Mouse (Mus musculus) embryonic facial prominence, embryonic 15.5 days (tissue): ENCODE data around the gene H2-DMb2. TPM values are rescaled to one million over a fixed set of nuclear protein-coding genes. Genes with fewer than 3 reads are reported as not detected.

Experiments
- ATAC-seq: fragments of 200-750 bp; cut with Nextera tagmentation; 2 replicates; pipeline ENCODE4 v1.8.0; 2017; ENCODE audit warnings: low read depth, moderate TSS enrichment; ENCODE audit not compliant: insufficient number of reproducible peaks, low FRiP score, low TSS enrichment
- H3K27ac ChIP-seq: fragments of 300-500 bp; sonication (generic); replicated peaks from 2 replicates; pipeline ENCODE4 v1.5.1; 2015; ENCODE audit warnings: mild to moderate bottlenecking, inconsistent platforms
- H3K27me3 ChIP-seq: fragments of 300-500 bp; sonication (generic); 2 replicates; pipeline ENCODE4 v1.6.1; 2015; ENCODE audit warnings: inconsistent platforms
- H3K36me3 ChIP-seq: fragments of 300-500 bp; sonication (generic); 2 replicates; pipeline ENCODE4 v1.6.1; 2015; ENCODE audit warnings: mild to moderate bottlenecking, inconsistent platforms
- H3K4me1 ChIP-seq: fragments of 300-500 bp; sonication (generic); 2 replicates; pipeline ENCODE4 v1.6.1; 2015; ENCODE audit warnings: inconsistent platforms
- H3K4me2 ChIP-seq: fragments of 300-500 bp; sonication (generic); replicated peaks from 2 replicates; pipeline ENCODE4 v1.6.1; 2015; ENCODE audit warnings: mild to moderate bottlenecking, inconsistent platforms
- H3K4me3 ChIP-seq: fragments of 300-500 bp; sonication (generic); replicated peaks from 2 replicates; pipeline ENCODE4 v1.5.1; 2015; ENCODE audit warnings: mild to moderate bottlenecking, inconsistent platforms
- H3K9ac ChIP-seq: fragments of 300-500 bp; sonication (generic); 2 replicates; pipeline ENCODE4 v1.6.1; 2015; ENCODE audit warnings: inconsistent platforms
- H3K9me3 ChIP-seq: fragments of 300-500 bp; sonication (generic); replicated peaks from 2 replicates; pipeline ENCODE4 v1.6.1; 2016; ENCODE audit warnings: inconsistent platforms
- WGBS: fragments of 180-500 bp; shearing (Covaris S2); methylation state at CpG from one replicate; pipeline ENCODE4 v1.1.7; 2015; 5-methylcytosine and 5-hydroxymethylcytosine counted together
- polyA plus RNA-seq: library from polyadenylated mRNA; unstranded; fragments of >200 nt; fragmentation: Nextera tagmentation; extraction: Ambion mirVana; gene quantifications from 2 replicates; pipeline ENCODE4 v1.2.1, GENCODE M21; 2015

H2-DMb2 gene
- 0.61 and 0.93 TPM in 2 replicates for polyA plus RNA-seq

DNA sequence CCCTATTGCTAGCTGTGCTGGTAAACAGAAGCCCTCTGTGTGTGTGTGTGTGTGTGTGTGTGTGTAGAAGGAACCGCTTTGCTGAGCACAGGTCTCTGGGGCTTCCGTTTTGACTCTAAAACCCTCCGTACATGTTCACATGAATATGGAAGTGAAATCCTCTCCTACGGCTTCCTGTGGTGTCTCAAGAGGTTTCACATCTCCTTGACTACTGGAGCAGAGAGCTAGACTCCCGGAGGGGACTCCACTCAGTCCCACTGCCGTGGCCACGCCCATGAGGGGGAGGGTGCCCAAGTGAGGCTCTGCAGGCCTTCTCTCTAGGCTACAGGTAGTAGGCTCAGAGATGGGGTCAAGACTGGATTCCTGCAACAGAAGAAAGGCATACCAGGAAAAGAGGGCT, at the start of gene H2-DMb2:
TSS of gene H2-DMb2 (plus strand) at position 275 of the 400 bp plus-strand sequence.
- Histone ChIP-seq H3K27me3 (peaks cover 20% of the 10 kb centered on the region), H3K4me3 (no peak within 1 kb of the TSS), H3K9ac (no peak within 1 kb of the TSS), H3K4me1 (peaks cover 21% of the 10 kb centered on the region), H3K4me2 (no peak within 1 kb of the TSS), H3K36me3 (no peaks in the 10 kb centered on the region), H3K27ac (no peak within 1 kb of the TSS; the same call in 1 of the 2 replicates), H3K9me3 (no peaks in the 10 kb centered on the region)
- WGBS: 18% methylated on average over 7 of the region's 7 CpGs
- ATAC-seq: 0 out of 2 replicates have a peak, but pooled peaks have one; percentile 60

DNA sequence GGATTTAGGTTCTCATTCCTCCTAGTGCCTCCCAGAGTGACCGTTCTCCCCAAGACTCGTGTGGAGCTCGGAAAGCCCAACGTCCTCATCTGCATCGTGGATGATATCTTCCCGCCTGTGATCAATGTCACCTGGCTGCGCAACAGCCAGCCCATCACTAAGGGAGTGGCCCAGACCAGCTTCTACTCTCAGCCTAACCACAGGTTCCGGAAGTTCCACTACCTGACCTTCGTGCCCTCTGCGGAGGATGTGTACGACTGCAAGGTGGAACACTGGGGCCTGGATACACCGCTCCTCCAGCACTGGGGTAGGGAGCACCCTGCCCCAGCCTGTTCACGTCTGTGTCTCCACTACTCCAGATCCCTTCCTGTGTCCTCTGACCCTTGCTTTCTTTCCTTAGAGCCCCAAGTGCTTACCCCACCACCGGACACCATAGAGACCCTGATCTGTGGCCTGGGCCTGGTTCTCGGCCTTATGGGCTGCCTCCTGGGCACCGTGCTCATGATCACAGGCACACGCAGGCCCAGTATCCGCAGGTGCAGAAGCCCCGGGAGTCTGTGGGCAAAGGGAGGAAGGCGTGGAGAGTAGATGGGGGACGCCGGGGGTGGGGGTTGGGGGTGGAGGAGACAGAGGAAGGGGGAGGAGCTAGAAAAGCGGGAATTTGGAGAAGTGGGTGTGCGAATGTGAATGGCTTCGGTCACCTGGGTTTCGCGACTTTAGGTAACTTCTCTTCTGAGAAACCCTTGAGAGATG, 48.6 kb upstream of the H2-DMb2 start:
- no peaks in the 10 kb centered on the region; the same call in 1 of the 2 replicates for H3K4me1 ChIP-seq
- no peak overlapping the region for H3K27ac ChIP-seq
- H3K4me2 ChIP-seq: no peak overlapping the region
- no peaks in the 10 kb centered on the region for H3K36me3 ChIP-seq
- no peaks in the 10 kb centered on the region for H3K27me3 ChIP-seq
- 90% methylated on average over 27 of the region's 27 CpGs for WGBS
- no peak for ATAC-seq
- H3K4me3 ChIP-seq: no peak overlapping the region
- no peak overlapping the region for H3K9ac ChIP-seq
- H3K9me3 ChIP-seq: 0 out of 2 replicates have a peak, but pooled peaks cover 2% of the 10 kb centered on the region

DNA sequence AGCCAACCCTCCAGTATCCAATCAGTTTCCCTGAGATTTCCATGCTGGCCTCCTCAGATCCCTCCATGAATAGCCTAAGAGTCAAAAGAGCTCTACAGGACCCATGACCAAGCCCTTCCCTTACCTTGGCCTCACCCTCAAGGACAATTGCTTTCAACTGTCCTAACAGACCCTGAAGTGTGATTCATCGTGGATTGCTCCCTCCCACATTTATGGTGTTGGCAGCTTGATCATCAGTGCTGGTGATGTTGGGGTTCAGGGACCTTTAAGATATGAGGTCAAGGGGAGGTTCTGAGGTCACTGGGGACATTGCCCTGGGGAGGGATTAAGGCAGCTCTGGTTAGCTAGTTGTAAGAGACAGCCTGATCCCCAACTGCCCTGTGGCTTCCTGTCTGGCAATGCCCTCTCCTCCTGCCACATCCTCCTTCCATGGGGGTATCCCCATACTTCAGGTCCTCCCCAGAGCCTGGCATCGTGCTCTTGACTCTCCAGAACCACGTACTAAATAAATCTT, 46.6 kb upstream of the H2-DMb2 start:
- H3K9me3 ChIP-seq: 0 out of 2 replicates have a peak, but pooled peaks cover 1% of the 10 kb centered on the region

DNA sequence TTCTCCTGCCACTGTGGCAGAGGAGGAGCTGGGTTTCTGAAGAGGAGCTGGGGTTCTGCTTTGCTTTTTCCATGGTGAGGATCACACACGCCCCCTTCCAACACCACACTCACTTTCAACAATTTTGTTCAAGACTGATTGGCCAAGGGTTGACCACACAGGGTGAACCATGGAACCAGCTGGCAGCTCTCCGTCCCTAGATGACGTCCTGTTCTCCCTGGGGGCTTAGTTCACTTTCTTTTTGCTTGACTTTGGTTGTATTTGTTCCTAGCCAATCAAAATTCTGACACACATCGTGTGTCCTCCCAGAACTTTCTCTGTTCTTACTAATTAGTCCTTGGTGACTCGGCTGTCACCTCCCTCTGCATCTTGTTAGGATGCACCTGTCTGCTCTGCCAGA, 45.8 kb upstream of the H2-DMb2 start:
- Histone ChIP-seq H3K27me3 (no peaks in the 10 kb centered on the region), H3K36me3 (no peaks in the 10 kb centered on the region), H3K9me3 (no peaks in the 10 kb centered on the region), H3K4me1 (peaks cover 5% of the 10 kb centered on the region; the same call in 1 of the 2 replicates), H3K4me3 (no peak overlapping the region), H3K27ac (no peak overlapping the region), H3K9ac (no peak overlapping the region), H3K4me2 (no peak overlapping the region)
- no peak for ATAC-seq
- WGBS: 54% methylated on average over 5 of the region's 5 CpGs

More for the DNA sequence above, 46.6 kb upstream of the H2-DMb2 start:
- Histone ChIP-seq H3K27me3 (no peaks in the 10 kb centered on the region), H3K9ac (no peak overlapping the region), H3K27ac (no peak overlapping the region), H3K4me1 (peaks cover 2% of the 10 kb centered on the region; the same call in 1 of the 2 replicates), H3K4me3 (no peak overlapping the region), H3K36me3 (no peaks in the 10 kb centered on the region), H3K4me2 (no peak overlapping the region)
- no peak for ATAC-seq
- WGBS: 72% methylated on average over 3 of the region's 3 CpGs

DNA sequence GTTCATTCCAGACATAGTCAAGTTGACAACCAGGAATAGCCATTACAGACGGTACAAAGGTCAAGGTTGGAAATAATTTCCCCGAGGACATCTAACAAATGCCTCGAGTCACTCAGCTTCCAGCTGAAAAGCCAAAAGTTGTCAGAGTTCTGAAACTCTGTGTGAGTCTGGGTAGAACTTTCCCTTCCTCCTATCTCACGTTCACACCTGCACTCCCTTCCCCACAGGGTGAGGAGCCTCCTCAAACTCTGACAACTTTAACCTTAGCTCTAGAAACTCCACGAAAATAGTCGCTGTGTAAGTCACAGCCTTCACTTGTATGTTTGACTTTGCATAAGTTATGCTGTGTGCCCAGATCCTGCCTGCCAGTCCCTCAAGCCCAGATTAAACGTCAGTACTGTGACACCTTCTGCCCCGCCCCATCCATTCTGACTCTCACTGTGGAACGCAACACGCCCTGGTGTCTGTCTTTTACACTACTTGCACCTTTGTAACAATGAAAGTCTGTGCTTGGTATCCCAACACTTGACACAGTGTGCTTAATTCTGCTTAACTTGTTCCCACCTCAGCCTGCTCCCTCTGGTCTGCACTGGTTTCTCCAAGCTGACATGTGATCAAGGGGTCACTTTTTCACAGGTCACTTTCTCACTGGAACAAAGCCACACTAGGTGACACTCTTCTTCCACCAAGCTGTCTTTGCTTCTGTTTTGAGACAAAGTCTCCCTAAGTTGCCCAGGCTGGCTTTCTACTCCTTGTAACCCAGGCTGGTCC, 44.2 kb upstream of the H2-DMb2 start:
- Histone ChIP-seq H3K36me3 (no peaks in the 10 kb centered on the region), H3K4me1 (0 out of 2 replicates have a peak, but pooled peaks cover 5% of the 10 kb centered on the region), H3K9me3 (no peaks in the 10 kb centered on the region), H3K4me2 (no peak overlapping the region), H3K4me3 (no peak overlapping the region), H3K27ac (no peak overlapping the region), H3K27me3 (no peaks in the 10 kb centered on the region), H3K9ac (no peak overlapping the region)
- WGBS: 48% methylated on average over 10 of the region's 10 CpGs
- no peak for ATAC-seq

DNA sequence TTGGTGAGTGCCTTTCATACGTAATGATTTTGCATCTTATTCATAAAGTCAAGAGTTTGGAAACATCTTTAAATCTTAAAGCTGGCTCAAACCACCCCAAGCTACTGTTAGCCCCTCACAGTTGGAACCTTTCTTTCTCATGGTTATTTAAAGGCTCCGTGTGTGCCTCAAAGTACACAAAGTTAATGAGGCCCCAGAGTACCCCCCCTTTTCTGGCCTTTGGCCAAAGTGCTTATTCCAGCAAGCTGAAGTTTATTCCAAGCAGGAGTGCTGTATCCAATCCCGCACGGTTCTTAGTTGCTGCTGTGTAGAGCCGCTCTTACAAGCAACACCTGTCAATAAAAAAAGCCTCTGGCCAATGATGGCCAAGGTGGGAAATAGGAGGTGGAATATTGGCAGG, 43.6 kb upstream of the H2-DMb2 start:
- Histone ChIP-seq H3K27me3 (no peaks in the 10 kb centered on the region), H3K4me1 (0 out of 2 replicates have a peak, but pooled peaks cover 5% of the 10 kb centered on the region), H3K36me3 (no peaks in the 10 kb centered on the region), H3K4me3 (no peak overlapping the region), H3K9ac (no peak overlapping the region), H3K9me3 (no peaks in the 10 kb centered on the region), H3K4me2 (no peak overlapping the region), H3K27ac (no peak overlapping the region)
- WGBS: 52% methylated on average over 5 of the region's 5 CpGs
- ATAC-seq: no peak

DNA sequence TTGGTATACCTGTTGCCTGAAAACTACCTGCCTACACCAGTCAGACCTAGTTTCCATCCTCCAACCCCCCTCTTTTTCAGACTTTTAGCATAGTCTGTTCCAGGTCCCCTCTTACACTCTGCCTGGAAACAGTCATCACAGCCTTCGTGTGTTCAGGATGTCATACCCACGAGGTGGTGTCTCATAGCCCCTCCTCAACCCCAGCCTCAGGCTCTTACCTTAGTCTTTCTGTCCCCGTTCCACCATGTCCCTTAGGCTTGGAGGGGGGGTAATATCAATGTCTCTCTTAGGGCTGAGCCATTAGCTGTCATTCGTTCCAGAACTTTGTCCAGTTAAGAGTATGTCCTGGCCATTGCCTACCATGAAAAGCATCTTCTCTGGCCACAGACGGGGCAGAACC, 41.9 kb upstream of the H2-DMb2 start:
- Histone ChIP-seq H3K9me3 (no peaks in the 10 kb centered on the region), H3K4me2 (no peak overlapping the region), H3K27ac (no peak overlapping the region), H3K27me3 (no peaks in the 10 kb centered on the region), H3K4me3 (no peak overlapping the region), H3K4me1 (0 out of 2 replicates have a peak, but pooled peaks cover 5% of the 10 kb centered on the region), H3K9ac (no peak overlapping the region), H3K36me3 (no peaks in the 10 kb centered on the region)
- 22% methylated on average over 5 of the region's 5 CpGs for WGBS
- ATAC-seq: no peak

DNA sequence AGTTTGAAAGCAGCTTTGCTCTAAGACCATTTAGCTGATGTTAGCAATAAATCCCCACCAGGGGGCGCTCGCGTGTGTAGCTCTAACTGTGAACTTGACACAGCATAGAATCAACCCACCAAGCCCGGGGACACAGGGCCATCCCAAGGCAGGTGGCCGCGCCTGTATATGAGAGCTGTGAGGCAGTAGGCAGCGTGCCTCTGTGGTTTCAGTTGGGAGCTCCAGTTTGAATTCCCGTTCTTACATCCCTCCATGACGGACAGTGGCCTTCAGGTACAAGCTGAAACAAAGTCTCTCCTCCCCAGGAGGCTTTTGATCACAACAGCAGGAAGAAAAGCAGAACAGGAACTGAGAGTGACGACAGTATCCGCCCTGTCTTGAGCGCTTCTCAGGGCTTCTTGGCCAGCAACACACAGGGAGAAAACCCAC, 41.5 kb upstream of the H2-DMb2 start:
- 6% methylated on average over 12 of the region's 12 CpGs for WGBS
- no peak for ATAC-seq

DNA sequence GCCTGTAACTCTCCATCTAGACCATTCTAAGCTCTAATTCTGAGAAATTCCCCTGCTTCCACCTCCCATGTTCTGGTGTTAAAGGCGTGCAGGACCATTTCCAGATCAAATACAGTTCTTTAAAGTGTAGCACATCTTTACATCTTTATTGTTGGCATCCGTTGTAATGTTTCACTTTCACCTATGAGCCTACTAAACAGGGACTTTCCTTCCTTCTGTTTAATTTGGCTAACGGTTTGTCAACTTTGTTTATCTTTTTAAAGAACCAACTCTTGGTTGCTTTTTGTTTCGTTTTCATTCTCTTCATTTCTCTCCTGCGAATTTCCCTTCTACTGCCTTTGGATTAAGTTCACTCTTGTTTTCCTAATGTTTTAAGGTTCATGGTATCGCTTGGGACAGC, 40.3 kb upstream of the H2-DMb2 start:
- WGBS: 73% methylated on average over 6 of the region's 6 CpGs
- ATAC-seq: no peak

More for the DNA sequence above, 41.5 kb upstream of the H2-DMb2 start:
- Histone ChIP-seq H3K36me3 (no peaks in the 10 kb centered on the region), H3K4me3 (no peak overlapping the region; the same call in 1 of the 2 replicates), H3K9me3 (no peaks in the 10 kb centered on the region), H3K9ac (no peak overlapping the region), H3K4me2 (peak overlapping the region; percentile 37), H3K4me1 (0 out of 2 replicates have a peak, but pooled peaks cover 5% of the 10 kb centered on the region), H3K27ac (no peak overlapping the region), H3K27me3 (no peaks in the 10 kb centered on the region)

DNA sequence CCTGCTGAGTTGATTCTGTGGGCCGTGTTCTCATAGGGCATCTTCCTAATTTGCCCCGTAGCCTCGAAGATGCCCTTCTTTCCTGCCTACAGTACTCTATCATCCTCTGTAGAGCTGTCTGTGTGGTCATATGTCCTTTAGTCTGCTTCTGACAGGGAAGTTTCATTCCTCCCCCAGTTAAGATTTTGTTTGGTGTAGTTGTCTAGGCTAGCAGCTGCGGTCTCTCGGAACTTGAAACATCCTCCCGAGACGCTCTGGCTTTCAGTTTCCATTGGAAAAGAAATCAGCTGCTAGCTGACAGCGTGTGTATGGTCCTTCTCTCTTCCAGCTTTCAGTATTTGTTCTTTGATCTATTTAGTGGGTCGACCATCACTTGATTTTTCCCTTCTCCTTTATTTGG, 38.3 kb upstream of the H2-DMb2 start:
- H3K4me3 ChIP-seq: no peak overlapping the region
- ATAC-seq: no peak
- no peaks in the 10 kb centered on the region for H3K9me3 ChIP-seq
- H3K27me3 ChIP-seq: no peaks in the 10 kb centered on the region
- H3K4me2 ChIP-seq: no peak overlapping the region
- no peak overlapping the region for H3K9ac ChIP-seq
- H3K36me3 ChIP-seq: peaks cover 8% of the 10 kb centered on the region
- H3K27ac ChIP-seq: no peak overlapping the region
- 83% methylated on average over 9 of the region's 9 CpGs for WGBS
- 0 out of 2 replicates have a peak, but pooled peaks cover 5% of the 10 kb centered on the region for H3K4me1 ChIP-seq

More for the DNA sequence above, 40.3 kb upstream of the H2-DMb2 start:
- Histone ChIP-seq H3K4me3 (no peak overlapping the region), H3K9ac (no peak overlapping the region), H3K27ac (no peak overlapping the region), H3K4me2 (no peak overlapping the region), H3K27me3 (no peaks in the 10 kb centered on the region), H3K36me3 (no peaks in the 10 kb centered on the region), H3K4me1 (0 out of 2 replicates have a peak, but pooled peaks cover 5% of the 10 kb centered on the region), H3K9me3 (no peaks in the 10 kb centered on the region)

DNA sequence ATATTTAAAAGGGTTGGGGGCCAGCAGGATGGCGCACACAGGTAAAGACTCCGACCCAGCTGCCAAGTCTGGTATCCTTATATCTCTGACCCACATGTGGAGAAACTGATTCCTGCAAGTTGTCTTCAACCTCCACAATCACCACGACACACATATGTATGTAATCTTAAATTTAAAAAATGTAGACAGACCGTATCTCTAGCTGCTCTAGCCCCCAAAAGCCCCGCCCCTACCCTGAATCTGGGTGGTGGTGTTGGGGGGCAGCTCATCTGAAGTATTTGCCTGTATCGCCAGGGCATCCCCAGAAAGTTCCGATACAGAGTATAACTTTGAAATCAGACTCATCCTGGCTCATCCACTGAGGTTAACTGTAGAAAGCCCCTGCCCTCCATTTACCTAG, 36.6 kb upstream of the H2-DMb2 start:
- Histone ChIP-seq H3K4me2 (no peak overlapping the region), H3K36me3 (peaks cover 25% of the 10 kb centered on the region), H3K9ac (no peak overlapping the region), H3K27ac (no peak overlapping the region), H3K9me3 (no peaks in the 10 kb centered on the region), H3K4me3 (no peak overlapping the region), H3K27me3 (no peaks in the 10 kb centered on the region), H3K4me1 (0 out of 2 replicates have a peak, but pooled peaks cover 7% of the 10 kb centered on the region)
- ATAC-seq: no peak
- 77% methylated on average over 7 of the region's 7 CpGs for WGBS
